Mouse (Mus musculus) MEL (cell line): ENCODE measurements around the gene Amdhd2. TPM values are rescaled to one million over a fixed set of nuclear protein-coding genes. Genes with fewer than 3 reads are reported as not detected.

Experiments used
- DNase-seq: peaks from one replicate; pipeline ENCODE4 v3.0.0; 2011; ENCODE audit warnings: low read depth, low spot score
- H3K27ac ChIP-seq: 2 replicates; pipeline ENCODE4 v1.5.1; 2012; ENCODE audit warnings: low read depth, mild to moderate bottlenecking, control low read depth, low read length, moderate library complexity; ENCODE audit not compliant: control insufficient read depth
- H3K27me3 ChIP-seq, 2 experiments: fragments of 150-350 bp in 1 of 2; sonication (generic) in 1 of 2; 2 replicates each; pipeline ENCODE4 v1.6.1; 2012; ENCODE audit warnings: low read length in 2 of 2, mild to moderate bottlenecking in 2 of 2, improper control_type of control experiment in 1 of 2, moderate library complexity in 1 of 2; ENCODE audit not compliant: insufficient read depth in 2 of 2, control insufficient read depth in 1 of 2
- H3K36me3 ChIP-seq, 2 experiments: 2 replicates each; pipeline ENCODE4 v1.6.1; 2012 to 2014; ENCODE audit warnings: low read length in 2 of 2, improper control_type of control experiment in 1 of 2, inconsistent platforms in 1 of 2, mild to moderate bottlenecking in 1 of 2; ENCODE audit not compliant: insufficient read depth in 2 of 2, control insufficient read depth in 1 of 2
- H3K4me1 ChIP-seq, 2 experiments: fragments of 150-350 bp in 1 of 2; sonication (generic) in 1 of 2; 2 replicates each; pipeline ENCODE4 v1.6.1; 2012; ENCODE audit warnings: low read length in 2 of 2, improper control_type of control experiment in 1 of 2, mild to moderate bottlenecking in 1 of 2; ENCODE audit not compliant: insufficient read depth in 2 of 2, control insufficient read depth in 1 of 2
- H3K4me3 ChIP-seq, 2 experiments: fragments of 150-350 bp in 1 of 2; sonication (generic) in 1 of 2; 2 replicates each; pipeline ENCODE4 v1.5.1; 2012; ENCODE audit warnings: low read depth in 2 of 2, low read length in 2 of 2, mild to moderate bottlenecking in 2 of 2, moderate library complexity in 2 of 2, control low read depth in 1 of 2, improper control_type of control experiment in 1 of 2; ENCODE audit not compliant: control insufficient read depth in 1 of 2, insufficient read depth in 1 of 2
- H3K79me2 ChIP-seq: 2 replicates; pipeline ENCODE4 v1.6.1; 2012; ENCODE audit warnings: mild to moderate bottlenecking, low read length, moderate library complexity; ENCODE audit not compliant: control insufficient read depth, poor library complexity, insufficient read depth
- H3K9ac ChIP-seq: 2 replicates; pipeline ENCODE4 v1.6.1; 2012; ENCODE audit warnings: low read depth, mild to moderate bottlenecking, control low read depth, low read length, moderate library complexity; ENCODE audit not compliant: control insufficient read depth, poor library complexity, severe bottlenecking
- H3K9me3 ChIP-seq: fragments of 150-350 bp; sonication (generic); replicated peaks from 2 replicates; pipeline ENCODE4 v1.6.1; 2012; ENCODE audit warnings: mild to moderate bottlenecking, low read length, improper control_type of control experiment, moderate library complexity; ENCODE audit not compliant: insufficient read depth
- CHD2 ChIP-seq: IDR thresholded peaks from 2 replicates; pipeline ENCODE4 v1.6.1; 2011; ENCODE audit warnings: low read length, improper control_type of control experiment
- CTCF ChIP-seq, 3 experiments: IDR thresholded peaks in 2 of 3; conservative IDR thresholded peaks in 1 of 3; 2 replicates each; pipeline ENCODE4 v1.5.1; 2011 to 2012; ENCODE audit warnings: low read length in 3 of 3, low read depth in 2 of 3, mild to moderate bottlenecking in 2 of 3, improper control_type of control experiment in 1 of 3, inconsistent platforms in 1 of 3, mixed read lengths in 1 of 3, moderate library complexity in 1 of 3; ENCODE audit not compliant: control insufficient read depth in 1 of 3, insufficient read depth in 1 of 3, poor library complexity in 1 of 3, severe bottlenecking in 1 of 3
- E2F4 ChIP-seq: IDR thresholded peaks from 2 replicates; pipeline ENCODE4 v1.6.1; 2011; ENCODE audit warnings: low read depth, low read length, improper control_type of control experiment, borderline replicate concordance
- ELF1 ChIP-seq: IDR thresholded peaks from 2 replicates; pipeline ENCODE4 v1.6.1; 2014; ENCODE audit warnings: low read depth, mild to moderate bottlenecking, inconsistent platforms, low read length, improper control_type of control experiment, moderate library complexity
- ETS1 ChIP-seq: IDR thresholded peaks from 2 replicates; pipeline ENCODE4 v1.6.1; 2012; ENCODE audit warnings: low read depth, mild to moderate bottlenecking, inconsistent platforms, low read length, improper control_type of control experiment, moderate library complexity
- GABPA ChIP-seq: IDR thresholded peaks from 2 replicates; pipeline ENCODE4 v1.6.1; 2012; ENCODE audit warnings: low read depth, mild to moderate bottlenecking, inconsistent platforms, low read length, improper control_type of control experiment, moderate library complexity
- GATA1 ChIP-seq: IDR thresholded peaks from 2 replicates; pipeline ENCODE4 v1.6.1; 2011; ENCODE audit warnings: low read depth, low read length, improper control_type of control experiment
- HCFC1 ChIP-seq: IDR thresholded peaks from 2 replicates; pipeline ENCODE4 v1.6.1; 2012; ENCODE audit warnings: low read depth, mild to moderate bottlenecking, inconsistent platforms, low read length, improper control_type of control experiment, moderate library complexity
- JUND ChIP-seq: IDR thresholded peaks from 2 replicates; pipeline ENCODE4 v1.6.1; 2011; ENCODE audit warnings: low read depth, mild to moderate bottlenecking, improper control_type of control experiment, low read length
- MAFK ChIP-seq: IDR thresholded peaks from 2 replicates; pipeline ENCODE4 v1.6.1; 2011; ENCODE audit warnings: low read depth, mild to moderate bottlenecking, low read length, improper control_type of control experiment, borderline replicate concordance
- MAX ChIP-seq: IDR thresholded peaks from 2 replicates; pipeline ENCODE4 v1.6.1; 2011; ENCODE audit warnings: low read length, improper control_type of control experiment
- MAZ ChIP-seq: IDR thresholded peaks from 2 replicates; pipeline ENCODE4 v1.6.1; 2012; ENCODE audit warnings: low read depth, mild to moderate bottlenecking, inconsistent platforms, low read length, improper control_type of control experiment
- MEF2A ChIP-seq: IDR thresholded peaks from 2 replicates; pipeline ENCODE4 v1.6.1; 2014; ENCODE audit warnings: low read depth, mild to moderate bottlenecking, inconsistent platforms, low read length, improper control_type of control experiment; ENCODE audit not compliant: poor library complexity, insufficient replicate concordance, severe bottlenecking; ENCODE audit errors: extremely low read depth
- MXI1 ChIP-seq: IDR thresholded peaks from 2 replicates; pipeline ENCODE4 v1.6.1; 2011; ENCODE audit warnings: mild to moderate bottlenecking, low read depth, low read length, improper control_type of control experiment
- MYB ChIP-seq: IDR thresholded peaks from 2 replicates; pipeline ENCODE4 v1.6.1; 2011; ENCODE audit warnings: mild to moderate bottlenecking, low read depth, low read length, improper control_type of control experiment
- MYC ChIP-seq: IDR thresholded peaks from 2 replicates; pipeline ENCODE4 v1.6.1; 2011; ENCODE audit warnings: low read depth, mild to moderate bottlenecking, low read length, improper control_type of control experiment, moderate library complexity
- NRF1 ChIP-seq: IDR thresholded peaks from 2 replicates; pipeline ENCODE4 v1.6.1; 2014; ENCODE audit warnings: low read depth, mild to moderate bottlenecking, inconsistent platforms, low read length, improper control_type of control experiment, moderate library complexity; ENCODE audit not compliant: poor library complexity, insufficient read depth, severe bottlenecking
- POLR2A ChIP-seq, 2 experiments: IDR thresholded peaks; 2 replicates each; pipeline ENCODE4 v1.6.1; 2011 to 2012; ENCODE audit warnings: low read length in 2 of 2, mild to moderate bottlenecking in 2 of 2, control low read depth in 1 of 2, improper control_type of control experiment in 1 of 2, low read depth in 1 of 2, moderate library complexity in 1 of 2; ENCODE audit not compliant: control insufficient read depth in 1 of 2, insufficient read depth in 1 of 2, poor library complexity in 1 of 2
- POLR2AphosphoS2 ChIP-seq: IDR thresholded peaks from 2 replicates; pipeline ENCODE4 v1.6.1; 2011; ENCODE audit warnings: low read length, improper control_type of control experiment
- POLR2AphosphoS5 ChIP-seq: IDR thresholded peaks from 2 replicates; pipeline ENCODE4 v1.6.1; 2012; ENCODE audit warnings: low read depth, borderline replicate concordance, mild to moderate bottlenecking, inconsistent platforms, low read length, moderate library complexity, mixed read lengths
- RAD21 ChIP-seq: IDR thresholded peaks from 2 replicates; pipeline ENCODE4 v1.6.1; 2011; ENCODE audit warnings: mild to moderate bottlenecking, low read depth, low read length, improper control_type of control experiment
- RCOR1 ChIP-seq: IDR thresholded peaks from 2 replicates; pipeline ENCODE4 v1.6.1; 2012; ENCODE audit warnings: low read depth, mild to moderate bottlenecking, inconsistent platforms, low read length, improper control_type of control experiment
- SIN3A ChIP-seq: IDR thresholded peaks from 2 replicates; pipeline ENCODE4 v1.6.1; 2012; ENCODE audit warnings: low read length, improper control_type of control experiment, inconsistent platforms
- TAL1 ChIP-seq: IDR thresholded peaks from 2 replicates; pipeline ENCODE4 v1.6.1; 2012; ENCODE audit warnings: mild to moderate bottlenecking, inconsistent platforms, low read length, moderate library complexity, mixed read lengths
- TBP ChIP-seq: IDR thresholded peaks from 2 replicates; pipeline ENCODE4 v1.8.0; 2011; ENCODE audit warnings: low read depth, low read length, improper control_type of control experiment
- UBTF ChIP-seq: IDR thresholded peaks from 2 replicates; pipeline ENCODE4 v1.6.1; 2012; ENCODE audit warnings: low read depth, mild to moderate bottlenecking, inconsistent platforms, low read length, improper control_type of control experiment, moderate library complexity, borderline replicate concordance; ENCODE audit not compliant: insufficient read depth
- USF1 ChIP-seq: IDR thresholded peaks from 2 replicates; pipeline ENCODE4 v1.6.1; 2014; ENCODE audit warnings: low read depth, mild to moderate bottlenecking, inconsistent platforms, low read length, improper control_type of control experiment, moderate library complexity
- USF2 ChIP-seq, 2 experiments: IDR thresholded peaks; 2 replicates each; pipeline ENCODE4 v1.6.1; 2011 to 2012; ENCODE audit warnings: improper control_type of control experiment in 2 of 2, low read length in 2 of 2, borderline replicate concordance in 1 of 2, inconsistent platforms in 1 of 2, low read depth in 1 of 2, mild to moderate bottlenecking in 1 of 2; ENCODE audit not compliant: insufficient read depth in 1 of 2
- ZKSCAN1 ChIP-seq: IDR thresholded peaks from 2 replicates; pipeline ENCODE4 v1.6.1; 2012; ENCODE audit warnings: low read depth, mild to moderate bottlenecking, inconsistent platforms, low read length, improper control_type of control experiment, moderate library complexity
- ZMIZ1 ChIP-seq: IDR thresholded peaks from 2 replicates; pipeline ENCODE4 v1.6.1; 2012; ENCODE audit warnings: low read depth, mild to moderate bottlenecking, inconsistent platforms, low read length, improper control_type of control experiment, moderate library complexity
- ZNF384 ChIP-seq: IDR thresholded peaks from 2 replicates; pipeline ENCODE4 v1.6.1; 2012; ENCODE audit warnings: low read depth, mild to moderate bottlenecking, inconsistent platforms, low read length, improper control_type of control experiment
- polyA plus RNA-seq, 2 experiments: library from polyadenylated mRNA; stranded (reverse) in 1 of 2; unstranded in 1 of 2; fragments of >175 nt in 1 of 2; fragments of >200 nt in 1 of 2; gene quantifications; 2 replicates each; pipeline versions ENCODE4 v1.2.1 to v1.2.4; 2012; ENCODE audit warnings: low replicate concordance in 2 of 2, low read depth in 1 of 2; ENCODE audit not compliant: insufficient read length in 2 of 2, insufficient read depth in 1 of 2, missing spikeins in 1 of 2
- total RNA-seq: library from RNA; depleted of rRNA; stranded (reverse); fragments of 300-350 nt; gene quantifications from 2 replicates; pipeline ENCODE4 v1.2.3, GENCODE M21; 2012

Gene Amdhd2
- total and polyA plus RNA-seq, 3 experiments: 11.4 to 36.1 TPM; not detected in 1

DNA sequence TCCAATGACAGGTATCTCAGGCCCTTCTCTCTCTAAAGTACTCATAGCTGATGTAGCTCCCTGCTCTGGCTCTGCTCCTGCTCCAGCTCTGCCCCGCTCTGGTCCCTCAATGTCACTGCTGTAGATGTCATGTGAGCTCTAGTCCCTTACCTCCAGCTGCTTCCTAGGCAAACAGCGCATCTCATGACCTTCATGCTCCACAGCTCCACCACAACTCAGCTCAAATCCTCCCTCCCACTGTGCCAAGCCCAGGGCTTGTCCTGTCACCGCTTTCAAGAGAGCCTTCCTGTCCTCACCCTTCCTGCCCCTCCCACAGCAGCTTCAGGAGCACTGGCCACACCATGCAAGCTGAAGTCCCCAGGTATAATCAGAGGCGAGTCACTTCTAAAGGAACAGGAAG lies 36.2 kb upstream of the Amdhd2 start:
- Histone ChIP-seq H3K27me3 (no peaks in the 10 kb centered on the region), H3K9me3 (no peaks in the 10 kb centered on the region), H3K4me1 (peaks cover 11 to 53% of the 10 kb centered on the region in 2 experiments), H3K36me3 (peaks cover 4 to 37% of the 10 kb centered on the region in 2 experiments; a peak in 3 of 4 replicates), H3K27ac (peak overlapping the region; percentile 51), H3K79me2 (peaks cover 38% of the 10 kb centered on the region), H3K9ac (0 out of 2 replicates have a peak overlapping the region, but pooled peaks have one; percentile 3), H3K4me3 (no peak overlapping the region)
- 0 out of 2 replicates have a peak, but pooled peaks have one; percentile 4 for TF ChIP-seq MYC
- TF ChIP-seq NRF1: no peak
- DNase-seq: no peak

GRCm38 (mm10) chr17:24199252-24199651 lies 35.7 kb upstream of the Amdhd2 start:
- peak; percentile 75 for DNase-seq
- no peaks in the 10 kb centered on the region for H3K27me3 ChIP-seq
- no peak overlapping the region for H3K4me3 ChIP-seq
- peak overlapping the region; percentile 10 for H3K27ac ChIP-seq
- H3K36me3 ChIP-seq: peaks cover 4 to 34% of the 10 kb centered on the region in 2 experiments; a peak in 3 of 4 replicates
- H3K9me3 ChIP-seq: no peaks in the 10 kb centered on the region
- peaks cover 33% of the 10 kb centered on the region for H3K79me2 ChIP-seq
- H3K9ac ChIP-seq: peak overlapping the region; percentile 21
- H3K4me1 ChIP-seq: peaks cover 11 to 48% of the 10 kb centered on the region in 2 experiments
- no peak for TF ChIP-seq MXI1
- TF ChIP-seq ZMIZ1: no peak
- peak; percentile 72 for TF ChIP-seq RCOR1
- TF ChIP-seq MAZ: no peak
- no peak for TF ChIP-seq CTCF (IDR thresholded peaks at IDR 0.05 in 2 of 3, conservative IDR thresholded peaks at IDR 0.05 in 1 of 3; ENCODE audit: control insufficient read depth in 1 of 3, insufficient read depth in 1 of 3, low read depth in 2 of 3, low read length in 3 of 3, poor library complexity in 1 of 3, severe bottlenecking in 1 of 3)
- TF ChIP-seq ETS1: 0 out of 2 replicates have a peak, but pooled peaks have one; percentile 41
- no peak for TF ChIP-seq MYB
- no peak for TF ChIP-seq RAD21
- TF ChIP-seq TBP: peak; percentile 41; the same call in 1 of the 2 replicates
- no peak for TF ChIP-seq MAFK
- peak; percentile 70 for TF ChIP-seq GATA1
- TF ChIP-seq USF2 (IDR thresholded peaks at IDR 0.05; ENCODE audit: borderline replicate concordance in 1 of 2, insufficient read depth in 1 of 2, low read depth in 1 of 2, low read length in 2 of 2): no peak
- TF ChIP-seq POLR2AphosphoS5: no peak
- no peak for TF ChIP-seq ELF1
- TF ChIP-seq NRF1: no peak
- peak; percentile 82 for TF ChIP-seq TAL1
- TF ChIP-seq POLR2A (IDR thresholded peaks at IDR 0.05; ENCODE audit: control insufficient read depth in 1 of 2, insufficient read depth in 1 of 2, low read depth in 1 of 2, low read length in 2 of 2, poor library complexity in 1 of 2): no peak; a peak in 1 of 4 replicates
- no peak for TF ChIP-seq ZNF384
- TF ChIP-seq MEF2A: no peak
- no peak for TF ChIP-seq JUND
- no peak for TF ChIP-seq USF1
- no peak for TF ChIP-seq E2F4
- TF ChIP-seq MAX: no peak
- TF ChIP-seq GABPA: no peak
- TF ChIP-seq UBTF: no peak
- no peak for TF ChIP-seq CHD2
- TF ChIP-seq SIN3A: 0 out of 2 replicates have a peak, but pooled peaks have one; percentile 30
- no peak for TF ChIP-seq HCFC1
- no peak for TF ChIP-seq POLR2AphosphoS2
- TF ChIP-seq ZKSCAN1: no peak
